Mouse (Mus musculus) c-Kit-positive CD71-negative TER-119-negative erythroid progenitor cells, embryonic 14.5 days (primary cell): ENCODE measurements around the gene Als2cr12.
"Not testable (repeated sequence)": the region's sequence is repeated elsewhere in the genome, so short reads cannot be mapped to it uniquely, and the experiment has no call there.

ENCODE experiments used
- DNase-seq: peaks from one replicate; pipeline ENCODE4 v3.0.0-alpha.2; 2013; ENCODE audit warnings: low read depth

The Als2cr12 gene

DNA sequence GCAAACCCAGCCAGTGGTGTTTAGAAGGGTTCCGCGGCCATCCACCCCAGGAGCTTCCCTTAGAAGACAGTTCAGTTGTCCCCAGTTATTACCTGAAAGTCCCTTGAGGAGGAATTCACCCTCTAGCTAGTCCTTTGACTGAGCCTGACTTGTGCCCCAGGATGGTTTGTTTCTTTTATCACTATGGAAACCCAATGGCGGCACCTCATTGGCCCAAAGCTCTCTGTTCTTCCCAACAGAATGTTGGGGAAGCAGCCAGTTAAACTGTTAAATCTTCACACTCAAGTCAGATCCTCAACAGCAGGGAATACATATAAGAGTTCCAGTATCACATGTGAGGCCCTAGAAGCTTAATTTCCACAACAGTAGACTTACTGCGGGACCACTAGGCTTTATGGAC, at the start of gene Als2cr12:
Gene Als2cr12, minus strand, starts transcription at position 180 of the 400 bp plus-strand sequence.
- not testable (repeated sequence) for DNase-seq

GRCm38 (mm10) chr1:58744645-58745044, 48.9 kb upstream of the Als2cr12 start:
- no peak for DNase-seq

DNA sequence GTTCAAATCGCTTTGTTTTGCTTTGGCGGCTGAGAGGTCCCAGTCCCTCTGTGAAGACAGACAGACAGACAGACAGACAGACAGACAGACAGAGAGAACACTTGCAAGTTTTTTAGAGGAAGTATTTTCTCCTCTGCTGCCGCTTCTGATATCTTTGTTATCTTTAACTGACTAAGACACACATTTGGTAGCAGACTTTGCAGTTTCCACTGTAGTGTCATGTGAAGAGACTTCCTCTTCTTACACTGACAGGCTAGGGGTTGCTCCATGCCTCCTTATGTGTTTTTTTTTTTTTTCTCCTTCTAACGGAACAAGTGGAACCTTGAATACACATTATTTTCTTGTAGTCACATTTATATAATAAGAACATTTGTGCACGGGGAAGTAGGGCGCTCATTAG, 47.5 kb upstream of the Als2cr12 start:
- peak; percentile 58 for DNase-seq

DNA sequence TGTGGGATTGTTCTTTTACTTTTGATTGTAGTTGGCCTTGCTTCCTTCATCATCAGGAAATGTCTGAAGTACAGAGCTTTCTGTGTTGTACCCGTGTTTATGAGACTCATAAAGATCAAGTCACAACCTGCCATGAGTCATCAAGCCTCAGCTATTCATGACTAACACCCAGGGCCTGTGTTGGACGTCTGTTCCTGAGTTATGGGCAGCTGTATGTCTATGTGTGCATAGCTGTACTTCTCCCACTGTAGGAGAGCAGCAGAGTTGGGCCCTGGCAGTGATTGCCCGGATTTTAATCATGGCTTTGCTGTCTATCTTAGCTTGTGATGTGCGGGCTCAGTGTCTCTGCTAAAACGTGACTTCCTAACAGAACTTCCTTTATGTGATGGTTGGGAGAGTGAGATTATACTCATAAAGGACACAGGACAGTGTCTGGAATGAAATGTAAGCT, 46.8 kb upstream of the Als2cr12 start:
- DNase-seq, result no peak

GRCm38 (mm10) chr1:58739529-58739928, 43.7 kb upstream of the Als2cr12 start:
- no peak for DNase-seq

DNA sequence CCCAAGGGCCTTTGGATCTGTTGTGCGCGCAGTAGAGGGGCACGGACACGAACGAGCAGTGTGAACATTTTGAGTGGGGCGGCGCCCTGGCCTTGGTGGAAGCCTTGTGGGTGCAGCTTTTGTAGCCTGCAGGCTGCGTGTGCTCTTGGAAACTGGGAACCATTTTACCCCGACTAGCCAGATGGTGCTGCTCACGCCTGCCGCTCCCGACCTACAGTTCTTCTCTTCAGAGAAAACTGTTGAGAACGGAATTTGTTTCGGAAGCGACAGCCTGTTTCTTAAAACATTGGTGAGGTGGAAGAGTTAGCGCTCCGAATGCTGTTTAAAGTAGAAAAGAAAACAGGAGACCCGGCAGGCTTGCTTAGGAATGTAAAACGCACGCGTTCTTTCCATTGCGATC, 41.2 kb upstream of the Als2cr12 start:
- no peak for DNase-seq

- DNase-seq, result no peak
These were observed 40.2 kb upstream of the Als2cr12 start for GRCm38 (mm10) chr1:58735962-58736361.

DNA sequence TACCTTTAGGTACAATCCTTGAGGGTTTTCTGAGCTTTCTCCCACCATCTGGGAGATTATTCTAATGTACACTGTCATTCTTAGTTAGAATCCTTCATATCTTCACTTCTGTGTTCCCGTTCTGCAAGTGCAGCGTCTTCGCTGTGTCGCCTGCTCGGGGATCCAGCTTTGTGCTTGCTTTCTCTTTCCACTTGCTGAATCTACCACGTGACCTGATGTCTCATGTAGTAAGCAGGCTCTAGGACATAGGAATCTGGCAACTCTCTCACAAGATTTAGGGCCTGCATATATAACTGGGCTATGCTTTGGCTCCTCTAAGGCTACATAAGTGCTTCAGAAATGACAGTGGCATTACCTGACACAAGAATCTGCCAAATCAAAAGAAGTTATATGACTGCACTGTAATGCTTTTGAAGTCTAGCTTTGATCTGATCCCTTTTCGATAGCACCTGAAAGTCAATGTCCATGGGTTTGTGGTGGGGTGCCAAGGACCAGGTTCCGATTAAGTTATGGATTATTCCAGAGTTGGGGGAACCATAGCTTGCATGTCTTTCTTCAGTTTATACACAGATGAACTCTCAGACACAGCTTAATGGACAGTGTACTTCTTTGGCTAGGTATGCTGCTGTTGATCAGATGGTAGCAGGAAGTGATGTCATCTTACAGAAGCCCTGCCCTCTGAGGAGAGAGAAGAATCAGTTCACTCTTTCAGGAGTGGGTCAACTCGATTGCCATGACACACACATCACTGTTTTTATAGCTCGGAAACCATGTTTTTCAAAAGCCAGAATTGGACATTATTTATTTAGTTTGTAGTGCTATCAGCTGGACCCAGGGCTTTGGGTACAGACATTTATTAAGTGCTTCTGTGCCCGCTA, 38.5 kb upstream of the Als2cr12 start:
- DNase-seq, result no peak

- DNase-seq, result no peak
These were observed 37.8 kb upstream of the Als2cr12 start for GRCm38 (mm10) chr1:58733636-58734035.

DNA sequence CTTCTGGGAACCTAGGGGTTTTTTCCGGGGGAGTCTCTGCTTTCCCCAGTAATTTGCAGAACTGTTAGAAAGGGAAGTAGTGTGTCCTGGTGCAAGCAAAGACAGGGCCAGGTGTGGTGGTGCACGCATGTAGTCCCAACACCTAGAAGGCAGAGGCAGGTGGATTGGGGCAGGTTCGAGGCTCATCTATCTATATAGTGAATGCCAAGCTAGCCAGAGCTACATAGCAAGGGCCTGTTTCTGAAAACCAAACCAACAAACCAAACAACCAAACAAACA, 32.7 kb upstream of the Als2cr12 start:
- no peak for DNase-seq

DNA sequence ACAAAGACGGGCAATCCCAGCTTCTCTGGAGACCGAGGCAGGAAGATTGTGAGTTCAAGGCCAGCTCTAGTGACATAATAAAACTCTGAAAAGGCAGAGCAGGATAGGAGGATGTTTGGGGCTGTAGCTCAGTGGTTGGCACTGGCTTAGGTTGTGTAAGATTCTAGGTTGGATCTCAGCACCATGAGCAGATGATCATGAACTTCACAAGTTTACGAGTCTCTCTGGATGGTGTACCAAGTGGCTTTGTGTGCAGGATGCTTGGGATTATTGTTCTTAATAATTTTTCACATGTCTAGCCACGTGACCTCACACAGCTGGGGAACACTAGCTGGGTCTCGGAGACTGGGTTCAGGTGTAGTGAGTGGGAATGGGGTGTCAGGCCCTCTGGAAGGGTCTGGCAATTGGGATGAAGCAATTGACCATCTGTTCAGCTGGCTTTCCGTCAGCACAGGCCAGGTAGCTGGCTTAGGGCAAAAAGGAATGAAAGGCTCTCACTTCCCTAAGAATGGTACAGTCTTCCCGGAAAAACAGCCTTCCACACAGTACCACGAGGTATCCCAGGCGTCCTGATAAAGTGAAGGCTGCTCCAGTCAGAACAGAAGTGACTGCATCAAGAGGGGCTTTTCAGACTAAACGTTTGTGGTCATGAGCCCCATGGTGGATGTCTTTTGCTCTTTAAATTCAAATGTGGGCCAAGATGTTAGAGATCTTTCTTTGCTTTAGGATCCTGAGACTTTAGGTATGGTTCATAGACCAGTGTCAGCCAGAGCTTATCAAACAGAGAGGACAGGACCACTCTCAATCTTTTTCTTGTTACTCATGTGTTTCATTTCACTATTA, 32.2 kb upstream of the Als2cr12 start:
- DNase-seq, result no peak

GRCm38 (mm10) chr1:58727019-58727746, 31.4 kb upstream of the Als2cr12 start:
- no peak for DNase-seq

- DNase-seq, result no peak
These were observed 30.0 kb upstream of the Als2cr12 start for GRCm38 (mm10) chr1:58725767-58726166.

- no peak for DNase-seq
These were observed 29.3 kb upstream of the Als2cr12 start for GRCm38 (mm10) chr1:58725095-58725494.

DNA sequence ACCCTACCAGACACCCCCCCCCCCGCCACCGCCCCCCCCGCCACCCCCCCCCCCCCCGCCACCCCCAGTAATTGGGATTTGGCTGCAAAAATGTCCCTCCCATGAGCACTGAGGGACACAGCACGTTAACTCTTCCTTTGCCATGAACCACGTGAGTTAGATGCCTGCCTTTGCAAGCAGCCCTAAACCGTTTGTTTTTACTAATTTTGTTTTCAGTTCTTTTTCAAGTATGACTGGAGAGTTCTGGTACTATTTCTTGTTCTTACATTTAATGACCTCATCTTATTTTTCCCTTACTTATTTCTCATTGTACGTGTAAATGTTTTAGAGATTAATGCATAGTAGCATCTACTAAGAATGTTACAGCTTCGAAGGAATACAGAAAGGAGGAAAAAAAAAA, 28.7 kb upstream of the Als2cr12 start:
- DNase-seq, result no peak

DNA sequence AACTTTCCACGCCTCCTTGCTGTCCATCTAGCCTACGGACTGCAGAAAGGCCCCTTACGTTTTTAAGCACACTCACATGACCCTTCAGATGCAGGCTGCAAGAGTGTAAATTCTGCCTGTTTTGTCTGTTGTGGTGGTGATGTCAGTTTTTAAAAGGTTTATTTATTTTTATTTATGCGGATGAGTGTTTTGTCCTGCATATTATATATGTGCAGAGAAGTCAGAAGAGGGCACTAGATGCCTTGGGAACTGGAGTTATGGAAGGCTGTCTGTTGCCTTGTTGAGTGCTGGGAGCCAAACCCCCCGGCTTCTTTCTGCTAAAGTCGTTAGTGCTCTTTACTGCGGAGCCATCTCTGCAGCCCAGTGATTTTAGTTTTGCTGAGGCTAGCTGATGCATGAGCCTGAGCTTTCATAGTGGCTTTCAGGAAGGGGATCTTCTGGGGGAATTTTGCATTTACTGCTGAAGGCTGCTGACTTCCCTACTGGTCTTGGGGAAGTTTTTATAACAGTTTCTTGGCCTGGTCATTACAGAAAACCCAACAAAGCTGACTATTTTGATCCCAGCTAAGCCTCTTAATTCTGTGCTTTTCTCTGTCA, 28.1 kb upstream of the Als2cr12 start:
- no peak for DNase-seq

- no peak for DNase-seq
These were observed 27.4 kb upstream of the Als2cr12 start for GRCm38 (mm10) chr1:58723062-58723808.

DNA sequence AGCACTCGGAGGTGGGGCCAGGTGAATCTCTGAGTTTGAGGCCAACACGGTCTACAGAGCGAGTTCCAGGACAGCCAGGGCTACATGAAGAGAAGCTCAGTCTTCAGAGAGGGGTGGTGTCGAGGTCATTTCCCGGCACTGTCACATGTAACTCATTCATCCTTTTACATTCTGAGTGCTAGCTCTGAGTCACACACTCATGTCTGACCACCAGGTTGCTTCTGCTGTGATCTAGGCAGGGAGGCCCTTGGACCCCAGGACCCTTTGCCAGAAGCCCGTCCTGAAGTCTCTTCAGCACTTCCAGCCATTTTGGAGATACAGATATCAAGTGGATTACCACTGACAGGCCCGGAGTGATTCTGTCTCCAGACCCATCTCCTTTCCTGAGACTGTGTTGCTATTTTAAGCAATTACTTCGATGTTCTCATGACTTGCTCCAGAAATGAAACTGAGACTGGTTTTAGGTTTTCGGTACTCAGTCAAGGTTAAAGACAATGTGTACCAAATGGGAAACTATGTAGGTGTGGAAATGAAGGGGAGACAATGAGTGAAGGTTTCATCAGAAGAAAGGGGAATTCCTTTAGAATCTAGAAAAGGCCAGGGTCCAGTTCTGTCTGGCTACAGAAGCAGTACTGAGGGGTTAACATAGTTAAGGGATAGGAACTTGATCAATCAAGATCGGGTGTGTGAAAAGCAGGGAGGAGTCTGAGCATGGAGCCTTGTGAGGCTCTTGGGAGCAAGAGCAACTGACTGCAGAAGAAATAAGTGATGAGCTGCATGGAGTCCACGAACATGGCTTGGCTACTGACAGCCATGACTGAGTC, 26.5 kb upstream of the Als2cr12 start:
- DNase-seq, result no peak

DNA sequence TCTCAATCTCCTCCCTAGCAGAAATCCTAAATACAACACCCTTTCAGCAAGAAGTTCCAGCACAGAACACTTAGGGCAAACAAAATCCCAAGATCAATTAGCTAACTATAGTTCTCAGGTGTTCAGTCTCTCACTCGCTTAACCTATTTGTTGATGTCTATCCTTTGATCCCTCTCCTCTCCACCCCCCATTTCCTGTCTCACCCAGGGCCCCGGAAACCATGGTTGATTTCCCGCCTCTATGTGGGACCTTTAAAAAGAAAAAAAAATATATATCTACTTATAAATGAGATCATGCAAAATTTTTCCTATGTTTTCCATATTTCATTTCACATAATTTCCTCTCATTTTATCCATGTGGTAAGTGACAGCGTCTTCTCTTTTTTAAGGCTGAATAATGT, 25.2 kb upstream of the Als2cr12 start:
- DNase-seq, result no peak

GRCm38 (mm10) chr1:58720090-58720489, 24.3 kb upstream of the Als2cr12 start:
- DNase-seq, result no peak
